Mouse (Mus musculus): ENCODE data around the gene Fam126b. TPM values are rescaled to one million over a fixed set of nuclear protein-coding genes. Genes with fewer than 3 reads are reported as not detected.

Fam126b gene
- polyA plus RNA-seq, 1 experiment from 2014 or later = 17.7 TPM

- peak; percentile 87 for ATAC-seq
- H3K27me3 ChIP-seq (replicated peaks; ENCODE audit: control insufficient read depth, insufficient read depth, low read length) = no peaks in the 10 kb centered on the region
These were observed 551 bp downstream of the Fam126b start for GRCm38 (mm10) chr1:58585373-58586170.

DNA sequence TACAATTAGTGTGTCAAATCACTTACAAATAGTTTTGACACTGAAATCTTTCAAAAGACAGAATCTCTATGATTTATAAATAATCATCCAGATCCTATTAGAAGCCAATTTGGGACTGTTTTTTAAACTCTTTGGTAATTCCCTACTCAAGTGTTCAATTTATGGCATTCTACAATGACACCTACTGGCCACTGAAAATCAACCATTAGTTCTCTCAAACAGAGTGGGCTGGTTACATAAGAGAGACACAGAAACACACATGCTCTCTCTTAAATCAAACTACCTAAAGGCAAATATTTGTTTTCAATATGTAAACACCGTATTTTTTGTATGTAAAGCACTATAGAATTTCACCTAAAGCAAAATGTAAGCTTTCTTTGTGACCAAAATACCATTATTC is 1.9 kb downstream of the Fam126b start:
- Histone ChIP-seq H3K9me3 (ENCODE audit: control insufficient read depth, low read length) (no peaks in the 10 kb centered on the region), H3K27ac (ENCODE audit: low read depth, low read length) (no peak overlapping the region), H3K9ac (ENCODE audit: low read depth, low read length) (no peak overlapping the region), H3K4me3 (ENCODE audit: low read length) (no peak overlapping the region), H3K4me1 (ENCODE audit: control insufficient read depth, insufficient read depth, low read depth, low read length) (peaks cover 12% of the 10 kb centered on the region), H3K36me3 (ENCODE audit: control insufficient read depth, insufficient read depth, low read length) (no peaks in the 10 kb centered on the region), H3K27me3 (replicated peaks; ENCODE audit: control insufficient read depth, insufficient read depth, low read length) (no peaks in the 10 kb centered on the region), H3K4me2 (ENCODE audit: low read length) (no peak overlapping the region)
- WGBS = 87% methylated on average over 1 of the region's 1 CpGs
- no peak for ATAC-seq

More at GRCm38 (mm10) chr1:58585373-58586170, 551 bp downstream of the Fam126b start:
- Histone ChIP-seq H3K36me3 (ENCODE audit: control insufficient read depth, insufficient read depth, low read length) (no peaks in the 10 kb centered on the region), H3K4me1 (ENCODE audit: control insufficient read depth, insufficient read depth, low read depth, low read length) (peaks cover 12% of the 10 kb centered on the region), H3K9me3 (ENCODE audit: control insufficient read depth, low read length) (no peaks in the 10 kb centered on the region), H3K4me3 (ENCODE audit: low read length) (peak overlapping the region; percentile 92), H3K9ac (ENCODE audit: low read depth, low read length) (peak overlapping the region; percentile 91), H3K4me2 (ENCODE audit: low read length) (peak overlapping the region; percentile 90), H3K27ac (ENCODE audit: low read depth, low read length) (peak overlapping the region; percentile 78)
- WGBS = 5% methylated on average over 35 of the region's 36 CpGs

- ATAC-seq = no peak
- Histone ChIP-seq H3K36me3 (ENCODE audit: control insufficient read depth, insufficient read depth, low read length) (no peaks in the 10 kb centered on the region), H3K9ac (ENCODE audit: low read depth, low read length) (no peak overlapping the region), H3K27ac (ENCODE audit: low read depth, low read length) (no peak overlapping the region), H3K27me3 (replicated peaks; ENCODE audit: control insufficient read depth, insufficient read depth, low read length) (no peaks in the 10 kb centered on the region), H3K4me1 (ENCODE audit: control insufficient read depth, insufficient read depth, low read depth, low read length) (peaks cover 12% of the 10 kb centered on the region), H3K4me2 (ENCODE audit: low read length) (no peak overlapping the region), H3K4me3 (ENCODE audit: low read length) (no peak overlapping the region), H3K9me3 (ENCODE audit: control insufficient read depth, low read length) (no peaks in the 10 kb centered on the region)
- 72% methylated on average over 1 of the region's 1 CpGs for WGBS
These were observed 3.5 kb downstream of the Fam126b start for GRCm38 (mm10) chr1:58582611-58583010.

GRCm38 (mm10) chr1:58579179-58579578 is 6.9 kb downstream of the Fam126b start:
- H3K27ac ChIP-seq (ENCODE audit: low read depth, low read length) = no peak overlapping the region
- ATAC-seq = no peak
- no peaks in the 10 kb centered on the region for H3K9me3 ChIP-seq (ENCODE audit: control insufficient read depth, low read length)
- H3K36me3 ChIP-seq (ENCODE audit: control insufficient read depth, insufficient read depth, low read length) = no peaks in the 10 kb centered on the region
- no peak overlapping the region for H3K4me2 ChIP-seq (ENCODE audit: low read length)
- no peak overlapping the region for H3K9ac ChIP-seq (ENCODE audit: low read depth, low read length)
- H3K4me1 ChIP-seq (ENCODE audit: control insufficient read depth, insufficient read depth, low read depth, low read length) = no peaks in the 10 kb centered on the region
- no peaks in the 10 kb centered on the region for H3K27me3 ChIP-seq (replicated peaks; ENCODE audit: control insufficient read depth, insufficient read depth, low read length)
- WGBS = 84% methylated on average over 2 of the region's 2 CpGs
- H3K4me3 ChIP-seq (ENCODE audit: low read length) = no peak overlapping the region

GRCm38 (mm10) chr1:58570437-58570836 is 15.7 kb downstream of the Fam126b start:
- no peak for ATAC-seq
- no peak overlapping the region for H3K9ac ChIP-seq (ENCODE audit: low read depth, low read length)
- no peak overlapping the region for H3K4me2 ChIP-seq (ENCODE audit: low read length)
- 45% methylated on average over 4 of the region's 4 CpGs for WGBS
- no peak overlapping the region for H3K27ac ChIP-seq (ENCODE audit: low read depth, low read length)
- H3K9me3 ChIP-seq (ENCODE audit: control insufficient read depth, low read length) = no peaks in the 10 kb centered on the region
- H3K27me3 ChIP-seq (replicated peaks; ENCODE audit: control insufficient read depth, insufficient read depth, low read length) = no peaks in the 10 kb centered on the region
- H3K36me3 ChIP-seq (ENCODE audit: control insufficient read depth, insufficient read depth, low read length) = no peaks in the 10 kb centered on the region
- no peaks in the 10 kb centered on the region for H3K4me1 ChIP-seq (ENCODE audit: control insufficient read depth, insufficient read depth, low read depth, low read length)
- H3K4me3 ChIP-seq (ENCODE audit: low read length) = no peak overlapping the region

- no peak for ATAC-seq
- Histone ChIP-seq H3K9me3 (ENCODE audit: control insufficient read depth, low read length) (no peaks in the 10 kb centered on the region), H3K27ac (ENCODE audit: low read depth, low read length) (no peak overlapping the region), H3K36me3 (ENCODE audit: control insufficient read depth, insufficient read depth, low read length) (no peaks in the 10 kb centered on the region), H3K4me2 (ENCODE audit: low read length) (no peak overlapping the region), H3K4me1 (ENCODE audit: control insufficient read depth, insufficient read depth, low read depth, low read length) (no peaks in the 10 kb centered on the region), H3K27me3 (replicated peaks; ENCODE audit: control insufficient read depth, insufficient read depth, low read length) (no peaks in the 10 kb centered on the region), H3K4me3 (ENCODE audit: low read length) (no peak overlapping the region), H3K9ac (ENCODE audit: low read depth, low read length) (no peak overlapping the region)
These were observed 17.5 kb downstream of the Fam126b start for GRCm38 (mm10) chr1:58568456-58569130.

DNA sequence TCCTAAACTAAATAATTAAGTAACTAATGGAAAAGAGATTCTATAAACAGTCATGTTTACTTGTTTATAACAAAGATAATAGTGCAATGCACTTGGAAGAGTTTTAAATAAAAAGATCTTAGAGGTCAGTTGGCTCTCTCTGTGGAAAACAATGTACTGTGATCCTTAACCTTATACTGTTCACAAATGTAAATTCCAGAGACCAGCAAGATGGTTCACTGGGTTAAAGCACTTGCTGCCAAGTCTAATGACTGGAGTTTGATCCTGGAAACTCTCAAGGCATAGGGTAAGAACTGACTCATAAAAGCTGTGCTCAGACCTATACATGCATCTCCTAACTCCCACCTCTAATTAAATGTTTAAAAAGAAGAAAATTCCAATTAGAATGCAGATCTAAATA is 19.5 kb downstream of the Fam126b start:
- no peak for ATAC-seq
- H3K4me2 ChIP-seq (ENCODE audit: low read length) = no peak overlapping the region
- H3K9me3 ChIP-seq (ENCODE audit: control insufficient read depth, low read length) = no peaks in the 10 kb centered on the region
- no peaks in the 10 kb centered on the region for H3K4me1 ChIP-seq (ENCODE audit: control insufficient read depth, insufficient read depth, low read depth, low read length)
- no peaks in the 10 kb centered on the region for H3K27me3 ChIP-seq (replicated peaks; ENCODE audit: control insufficient read depth, insufficient read depth, low read length)
- H3K9ac ChIP-seq (ENCODE audit: low read depth, low read length) = no peak overlapping the region
- H3K36me3 ChIP-seq (ENCODE audit: control insufficient read depth, insufficient read depth, low read length) = no peaks in the 10 kb centered on the region
- no peak overlapping the region for H3K27ac ChIP-seq (ENCODE audit: low read depth, low read length)
- no peak overlapping the region for H3K4me3 ChIP-seq (ENCODE audit: low read length)

DNA sequence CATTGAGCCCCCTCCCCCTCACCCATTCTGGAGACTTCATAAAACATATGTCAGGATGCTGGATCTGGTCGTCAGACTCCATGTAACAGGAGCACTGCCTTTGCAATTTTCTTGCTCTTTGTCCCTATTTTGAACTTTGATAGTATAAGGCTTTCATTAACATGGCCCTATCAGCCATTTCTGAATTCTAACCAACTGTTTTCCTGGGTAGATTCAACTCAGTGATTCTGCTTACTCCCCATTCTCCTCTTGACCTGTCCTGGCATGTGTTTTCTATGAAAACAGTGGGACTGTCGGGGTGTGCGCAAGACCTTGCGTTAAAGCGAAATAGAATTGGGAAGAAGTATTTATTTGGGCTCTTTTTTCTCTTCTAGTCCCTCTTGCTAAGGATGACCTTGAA is 21.1 kb downstream of the Fam126b start:
- no peak for ATAC-seq
- Histone ChIP-seq H3K9me3 (ENCODE audit: control insufficient read depth, low read length) (no peaks in the 10 kb centered on the region), H3K9ac (ENCODE audit: low read depth, low read length) (no peak overlapping the region), H3K4me1 (ENCODE audit: control insufficient read depth, insufficient read depth, low read depth, low read length) (no peaks in the 10 kb centered on the region), H3K4me2 (ENCODE audit: low read length) (no peak overlapping the region), H3K36me3 (ENCODE audit: control insufficient read depth, insufficient read depth, low read length) (no peaks in the 10 kb centered on the region), H3K27ac (ENCODE audit: low read depth, low read length) (no peak overlapping the region), H3K27me3 (replicated peaks; ENCODE audit: control insufficient read depth, insufficient read depth, low read length) (no peaks in the 10 kb centered on the region), H3K4me3 (ENCODE audit: low read length) (no peak overlapping the region)
- WGBS = 94% methylated on average over 5 of the region's 5 CpGs

DNA sequence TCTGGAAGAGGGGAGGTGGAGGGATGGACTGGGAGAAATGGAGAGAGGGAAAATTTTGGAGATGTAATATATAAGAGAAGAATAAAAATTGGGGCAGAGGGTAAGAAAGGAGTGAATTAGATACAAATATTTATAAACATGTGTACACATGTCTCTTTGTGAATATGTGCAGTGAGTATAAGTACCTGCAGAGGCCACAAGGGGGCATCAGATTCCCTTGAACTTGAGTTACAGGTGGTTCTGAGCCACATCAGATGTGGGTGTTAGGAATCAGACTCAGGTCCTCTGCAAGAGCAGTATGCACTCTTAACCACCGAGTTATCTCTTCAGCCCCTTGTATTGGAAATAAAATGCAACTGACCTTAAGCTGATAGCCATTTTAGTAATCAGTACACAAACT is 23.7 kb downstream of the Fam126b start:
- Histone ChIP-seq H3K27ac (ENCODE audit: low read depth, low read length) (no peak overlapping the region), H3K4me3 (ENCODE audit: low read length) (no peak overlapping the region), H3K4me1 (ENCODE audit: control insufficient read depth, insufficient read depth, low read depth, low read length) (no peaks in the 10 kb centered on the region), H3K36me3 (ENCODE audit: control insufficient read depth, insufficient read depth, low read length) (no peaks in the 10 kb centered on the region), H3K27me3 (replicated peaks; ENCODE audit: control insufficient read depth, insufficient read depth, low read length) (no peaks in the 10 kb centered on the region), H3K9ac (ENCODE audit: low read depth, low read length) (no peak overlapping the region), H3K4me2 (ENCODE audit: low read length) (no peak overlapping the region), H3K9me3 (ENCODE audit: control insufficient read depth, low read length) (no peaks in the 10 kb centered on the region)
- ATAC-seq = no peak
- 94% methylated on average over 1 of the region's 1 CpGs for WGBS

Data from hindbrain, embryonic 16.5 days (tissue).